Mouse (Mus musculus): ENCODE data around the gene Pxn.

Pxn gene

DNA sequence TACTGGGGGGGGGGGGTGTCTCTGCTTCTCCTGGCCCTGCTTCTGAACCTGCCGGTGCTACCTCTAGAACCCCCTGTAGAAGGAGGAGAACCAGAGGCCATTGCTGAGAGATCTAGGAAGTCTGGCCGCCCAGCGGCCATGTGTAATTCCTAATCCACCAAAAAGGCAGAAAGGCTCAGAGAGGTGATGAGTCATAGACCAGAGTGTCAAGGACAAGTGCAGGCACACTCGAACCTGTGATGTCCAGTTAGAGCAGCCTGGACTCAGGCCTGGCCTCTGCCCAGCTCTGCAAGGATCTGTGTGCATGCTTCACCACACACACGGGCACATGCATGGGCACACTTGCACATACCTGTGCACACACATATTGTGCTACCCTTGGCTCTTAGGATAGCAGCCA lies 21.7 kb downstream of the Pxn start:
- DNase-seq (ENCODE audit: low spot score) = no peak

DNA sequence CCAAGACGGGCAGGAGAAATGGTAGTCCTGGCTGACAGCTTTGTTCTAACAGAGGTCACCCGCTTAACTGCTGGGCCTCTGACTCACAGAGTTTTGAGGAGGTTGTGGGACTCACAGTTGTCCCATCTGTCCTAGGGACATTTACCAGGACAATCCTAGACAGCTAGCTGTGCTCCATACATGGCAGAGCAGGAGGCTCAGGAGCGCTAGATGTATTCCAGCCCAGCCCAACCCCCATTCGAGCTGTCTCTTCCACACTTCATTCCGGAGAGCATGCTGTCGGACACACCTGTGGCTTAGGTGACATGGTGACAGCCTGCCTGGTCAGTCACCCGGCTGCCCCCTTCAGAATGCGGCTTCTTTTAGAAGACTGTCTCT lies 22.9 kb downstream of the Pxn start:
- no peak for DNase-seq (ENCODE audit: low spot score)

DNA sequence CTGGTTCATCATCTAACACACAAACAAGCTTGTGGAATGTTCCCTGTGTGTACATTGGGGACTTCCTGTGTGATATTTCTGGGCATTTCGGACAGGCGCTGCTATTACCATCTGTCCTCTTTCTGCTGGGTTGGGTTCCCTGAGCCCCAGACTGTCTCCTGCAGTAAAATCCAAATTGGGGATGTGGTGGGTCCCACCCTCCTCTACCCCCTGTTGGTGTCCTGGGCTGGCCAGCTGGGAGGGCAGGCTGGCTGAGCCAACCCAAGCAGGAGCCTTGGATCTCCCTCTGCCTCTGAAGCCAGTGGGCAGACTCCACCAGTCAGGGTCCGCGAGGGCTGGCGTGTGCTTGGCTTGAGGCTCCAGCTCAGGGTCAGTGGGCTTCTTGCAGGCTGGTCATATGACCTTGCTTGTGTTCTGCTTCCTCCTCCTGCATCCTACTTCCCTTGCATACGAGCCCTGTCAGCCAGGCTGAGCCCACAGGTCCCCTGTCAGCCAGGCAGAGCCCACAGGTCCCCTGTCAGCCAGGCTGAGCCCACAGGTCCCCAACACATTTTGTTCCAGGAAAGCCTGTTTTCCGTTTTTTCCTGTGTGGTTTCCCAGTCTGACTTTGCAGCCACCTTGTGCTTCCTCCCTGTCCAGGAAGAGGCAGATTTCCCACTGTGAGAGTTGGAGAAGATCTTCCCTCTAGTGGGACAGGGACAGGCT lies 23.4 kb downstream of the Pxn start:
- no peak for DNase-seq (ENCODE audit: low spot score)

DNA sequence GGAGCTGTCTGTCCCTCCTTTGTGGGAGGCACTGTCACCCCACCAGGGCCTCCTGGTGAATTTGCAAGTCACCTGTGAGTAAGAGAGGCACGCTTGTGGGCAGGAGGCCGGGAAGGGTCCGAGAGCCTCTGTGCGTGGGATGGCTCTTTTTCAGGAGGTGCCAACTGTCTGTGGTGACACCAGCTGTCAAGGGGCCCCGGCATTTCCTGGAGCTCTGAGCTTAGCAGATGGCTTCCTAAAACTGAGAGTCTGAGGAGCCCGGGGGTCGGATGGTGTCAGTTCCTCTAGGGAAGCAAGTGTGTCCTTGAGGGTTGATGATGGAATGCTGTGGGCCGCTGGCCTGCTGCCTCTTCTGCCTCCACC lies 24.0 kb downstream of the Pxn start:
- DNase-seq (ENCODE audit: low spot score) = no peak

DNA sequence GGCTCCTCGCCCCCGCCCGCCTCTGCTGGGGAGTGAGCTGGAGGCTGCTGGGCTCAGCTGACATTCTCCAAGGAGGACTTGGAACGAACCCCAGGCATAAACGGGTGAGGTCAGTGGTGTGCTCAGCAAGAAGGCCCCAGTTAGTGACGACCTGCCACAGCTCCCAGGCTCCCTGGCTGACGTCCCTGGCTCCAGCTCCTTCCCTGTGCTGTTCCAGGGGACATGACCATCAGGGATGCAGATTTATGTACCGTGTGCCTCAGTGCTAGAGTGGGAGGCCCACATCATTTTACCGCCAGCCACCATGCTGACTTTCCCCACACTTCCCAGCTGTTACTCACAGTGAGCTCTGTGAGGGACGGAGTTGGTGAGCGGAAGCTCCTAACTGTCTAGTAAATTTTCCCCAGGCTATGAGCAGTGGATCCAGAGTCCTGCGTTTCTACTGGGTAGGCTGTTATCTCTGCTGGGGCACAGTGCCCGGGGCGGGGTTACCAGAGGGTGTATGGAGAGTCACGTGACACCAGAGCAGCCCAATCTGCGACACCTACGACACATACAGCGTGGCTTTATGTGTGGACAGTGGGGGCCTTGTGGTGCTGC lies 25.3 kb downstream of the Pxn start:
- DNase-seq (ENCODE audit: low spot score) = no peak

DNA sequence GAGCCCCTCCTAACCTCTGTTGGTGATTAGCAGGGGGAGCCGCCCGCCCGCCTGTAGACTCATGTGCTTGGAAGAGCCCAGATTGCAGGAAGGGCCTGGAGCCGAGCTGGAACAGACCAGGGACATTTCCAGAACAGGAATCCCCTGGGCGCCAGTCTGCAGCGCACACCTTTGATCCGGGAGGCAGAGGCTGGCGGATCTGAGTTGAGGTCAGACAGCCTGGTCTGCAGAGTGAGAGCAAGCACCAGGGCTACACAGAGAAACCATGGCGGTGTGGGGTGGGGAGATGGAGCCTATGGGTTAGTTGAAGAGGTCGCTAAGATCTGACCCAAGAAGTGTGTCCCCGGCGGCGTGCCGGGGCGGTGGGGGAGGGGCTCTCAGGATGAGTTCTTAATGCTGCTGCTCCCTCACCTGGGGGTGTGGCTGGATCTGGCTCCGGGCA lies 27.8 kb downstream of the Pxn start:
- peak; percentile 64 for DNase-seq (ENCODE audit: low spot score)

DNA sequence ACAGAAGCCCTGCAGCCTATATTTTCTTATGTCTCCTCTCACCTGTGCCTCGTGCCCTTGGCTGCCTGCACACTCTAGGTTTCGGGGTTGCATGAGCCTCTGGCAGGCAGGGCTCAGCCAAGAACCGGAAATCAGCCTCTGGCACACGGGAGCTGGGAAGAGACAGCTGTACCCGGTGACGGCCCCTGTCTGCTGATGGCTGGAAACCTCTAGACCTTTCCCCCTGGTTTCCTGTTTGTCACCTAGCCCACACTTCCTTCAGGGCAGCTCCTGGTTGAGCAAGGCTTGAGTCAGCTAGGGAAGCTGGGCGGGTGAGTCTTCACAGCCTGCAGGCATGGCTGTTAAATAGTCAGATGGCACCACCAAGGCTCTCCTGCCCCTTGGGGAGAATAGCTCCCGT lies 28.4 kb downstream of the Pxn start:
- no peak for DNase-seq (ENCODE audit: low spot score)

DNA sequence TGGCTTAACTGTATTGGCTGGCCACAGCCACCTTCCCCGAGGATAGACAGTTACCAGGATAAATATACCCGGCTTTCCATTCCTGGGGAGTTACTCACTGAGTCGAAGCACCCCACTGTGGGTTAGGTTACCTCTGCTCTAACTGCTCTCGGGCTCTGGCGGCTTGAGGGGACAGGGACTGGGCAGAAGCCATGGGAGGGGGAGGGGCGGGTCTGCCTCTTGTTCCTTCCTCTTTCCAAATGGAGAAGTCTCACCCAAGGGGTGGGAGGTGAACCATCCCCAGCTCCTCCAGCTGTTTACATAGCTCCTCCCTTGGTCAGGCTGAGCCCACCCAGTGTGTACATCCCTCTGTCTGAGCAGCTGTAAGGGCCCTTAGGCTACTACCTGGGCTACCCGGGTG lies 29.2 kb downstream of the Pxn start:
- DNase-seq (ENCODE audit: low spot score) = no peak

DNA sequence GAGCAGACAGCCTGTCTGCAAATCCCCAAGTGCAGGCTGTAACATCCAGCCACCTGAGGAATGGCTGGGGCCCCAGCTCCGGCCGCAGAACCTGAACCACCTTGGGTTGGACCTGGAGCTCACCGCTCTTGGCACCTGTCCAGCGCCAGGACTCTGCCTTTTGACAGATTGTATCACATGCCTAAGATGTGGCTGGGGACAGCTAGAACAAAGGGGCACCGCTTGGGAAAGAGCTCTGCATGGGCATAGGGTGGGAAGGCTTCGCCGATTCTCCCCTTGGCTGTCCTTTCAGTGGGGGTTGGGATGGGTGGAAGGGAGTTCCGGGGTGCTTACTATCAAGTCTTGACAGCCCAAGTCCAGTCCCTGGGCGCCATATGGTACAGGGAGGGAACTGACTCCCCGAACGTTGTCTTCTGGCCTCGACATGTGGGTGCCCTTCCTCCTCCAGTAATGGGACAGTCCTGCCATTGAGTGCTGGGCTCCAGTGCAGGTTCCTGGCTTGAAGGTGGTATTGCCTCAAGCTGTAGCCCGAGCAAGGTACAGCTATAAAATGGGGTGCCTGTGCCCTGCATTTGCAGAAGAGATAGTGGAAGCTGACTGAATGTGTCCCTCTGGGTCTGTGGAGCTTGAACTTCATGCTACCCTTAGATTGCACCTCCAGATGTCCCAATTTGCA lies 31.7 kb downstream of the Pxn start:
- DNase-seq (ENCODE audit: low spot score) = no peak

DNA sequence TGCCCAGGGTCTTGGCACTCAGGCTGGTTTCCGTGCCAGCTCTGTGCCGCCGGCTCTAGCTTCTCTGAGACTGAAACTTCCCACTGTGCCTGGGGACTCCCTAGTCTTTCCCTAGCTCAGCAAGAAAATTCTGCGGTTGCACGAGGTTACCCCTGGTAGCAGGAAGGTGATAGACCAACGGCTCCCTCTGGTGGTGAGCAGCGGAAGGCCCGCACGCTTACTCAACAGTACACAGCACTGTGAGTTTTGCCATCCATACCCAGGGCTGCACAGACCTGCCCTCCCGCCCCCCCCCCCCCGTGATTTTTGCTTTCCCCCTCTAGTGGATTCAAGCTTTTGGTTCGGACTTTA lies 32.2 kb downstream of the Pxn start:
- DNase-seq (ENCODE audit: low spot score) = peak; percentile 84

DNA sequence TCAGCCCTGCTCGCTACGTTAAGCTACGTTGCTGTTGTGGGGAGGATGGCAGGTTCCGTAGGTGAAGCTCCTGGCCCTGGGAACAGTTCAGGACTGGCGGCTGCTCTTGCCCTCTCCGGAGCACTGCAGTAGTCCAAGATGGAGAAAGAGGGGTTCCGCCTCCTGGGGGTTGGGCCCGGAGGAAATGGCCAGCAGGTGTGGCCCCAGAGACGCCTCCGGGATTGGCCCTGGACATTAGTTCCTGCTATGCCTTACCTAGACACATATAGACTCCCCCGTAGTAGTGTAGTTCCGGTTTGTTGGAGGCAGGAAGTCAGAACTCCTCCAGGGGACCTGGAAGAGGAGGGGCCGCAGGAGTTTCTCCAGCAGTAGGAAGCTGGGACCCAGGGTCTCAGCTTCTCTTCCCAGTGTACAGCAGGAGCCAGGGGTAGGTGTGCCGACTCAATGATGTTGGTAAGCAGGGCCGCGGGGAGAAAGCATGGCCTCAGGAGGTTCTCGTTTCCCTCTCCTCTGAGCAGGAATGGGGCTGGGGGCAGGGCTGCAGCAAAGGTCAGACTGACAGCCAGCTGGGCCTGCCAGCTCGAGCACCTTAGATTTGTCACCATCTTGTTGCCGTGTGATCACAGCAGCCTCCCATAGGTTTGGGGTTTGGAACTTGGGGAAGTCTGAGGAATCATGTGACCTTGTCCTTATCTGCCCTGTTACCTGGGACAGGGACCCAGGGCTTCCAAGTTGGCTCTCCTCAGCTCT lies 36.3 kb downstream of the Pxn start:
- DNase-seq (ENCODE audit: low spot score) = peak; percentile 83

DNA sequence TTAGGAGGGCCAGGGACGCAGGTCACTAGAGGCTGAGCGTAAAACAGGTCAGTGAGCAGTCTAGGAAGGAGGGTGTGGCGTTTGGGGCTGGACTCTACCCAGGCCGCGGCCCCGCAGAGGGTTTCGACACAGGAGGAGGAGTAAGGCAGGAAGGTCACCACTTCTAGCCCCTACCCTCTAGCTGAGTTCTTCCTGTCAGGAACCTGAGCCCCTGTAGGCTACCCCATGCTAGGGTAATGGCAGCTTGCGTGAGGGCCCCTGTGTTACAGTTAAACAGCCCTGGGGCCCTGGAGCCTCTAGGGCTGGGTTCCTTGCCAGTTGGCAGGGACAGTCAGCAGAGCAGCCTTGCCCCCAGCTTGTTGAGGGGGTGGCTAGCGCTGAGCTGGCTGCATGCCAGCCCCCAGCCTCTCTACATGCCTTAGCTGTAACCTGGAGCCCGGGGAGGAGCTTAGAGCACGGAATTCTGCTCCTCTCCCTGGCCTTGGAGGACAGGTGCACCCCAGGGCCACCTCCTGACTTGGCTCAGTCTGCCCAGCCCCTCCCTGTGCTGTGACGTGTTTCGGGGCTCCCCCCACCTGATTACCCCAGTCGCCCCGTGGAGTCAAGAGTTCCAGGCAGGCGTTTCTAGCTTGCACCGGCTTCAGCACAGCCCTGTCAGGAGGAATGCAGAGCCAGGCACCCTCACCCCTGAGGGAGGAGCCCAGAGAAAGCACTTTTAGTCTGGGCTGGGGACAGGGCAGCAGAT lies 37.2 kb downstream of the Pxn start:
- peak; percentile 87 for DNase-seq (ENCODE audit: low spot score)

DNA sequence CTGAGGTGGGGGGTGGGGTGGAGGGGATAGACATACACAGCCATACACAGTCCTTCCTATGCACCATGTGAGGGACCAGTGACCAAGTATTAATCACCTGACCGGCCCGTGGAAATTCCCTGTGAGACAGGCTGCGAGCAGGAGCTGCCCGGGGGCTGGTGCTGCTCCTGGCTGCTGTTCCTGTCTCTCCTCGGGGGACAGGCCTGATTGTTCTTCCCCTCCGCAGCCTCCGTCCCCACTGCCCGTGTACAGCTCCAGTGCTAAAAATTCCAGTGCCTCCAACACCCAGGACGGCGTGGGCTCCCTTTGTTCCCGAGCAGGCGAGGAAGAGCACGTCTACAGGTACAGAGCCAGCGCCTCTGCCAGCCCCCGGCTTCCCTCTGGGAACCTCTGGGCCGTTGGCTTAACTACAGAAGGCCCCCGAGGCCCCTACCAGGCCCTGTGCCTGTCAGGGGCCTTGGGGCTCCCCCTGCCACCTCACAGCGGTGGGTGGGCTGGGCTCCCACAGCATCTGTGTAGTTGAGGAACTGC lies 38.2 kb downstream of the Pxn start:
- DNase-seq (ENCODE audit: low spot score) = no peak

DNA sequence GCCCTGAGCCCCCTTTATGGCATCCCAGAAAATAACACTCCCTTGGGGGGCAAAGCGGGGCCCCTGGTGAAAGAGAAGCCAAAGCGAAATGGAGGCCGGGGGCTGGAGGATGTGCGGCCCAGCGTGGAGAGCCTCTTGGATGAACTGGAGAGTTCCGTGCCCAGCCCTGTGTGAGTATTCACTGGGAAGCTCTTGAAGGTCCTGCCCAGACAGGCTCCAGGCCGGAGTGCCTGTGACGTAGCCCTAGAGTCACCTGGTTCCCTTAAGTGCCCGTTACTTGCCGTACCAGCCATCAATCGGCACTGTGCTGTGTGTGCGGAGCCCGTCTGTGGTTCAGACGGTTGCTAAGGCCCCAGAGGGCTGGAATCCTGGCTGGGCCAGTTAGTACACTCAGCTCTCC lies 39.2 kb downstream of the Pxn start:
- DNase-seq (ENCODE audit: low spot score) = no peak

DNA sequence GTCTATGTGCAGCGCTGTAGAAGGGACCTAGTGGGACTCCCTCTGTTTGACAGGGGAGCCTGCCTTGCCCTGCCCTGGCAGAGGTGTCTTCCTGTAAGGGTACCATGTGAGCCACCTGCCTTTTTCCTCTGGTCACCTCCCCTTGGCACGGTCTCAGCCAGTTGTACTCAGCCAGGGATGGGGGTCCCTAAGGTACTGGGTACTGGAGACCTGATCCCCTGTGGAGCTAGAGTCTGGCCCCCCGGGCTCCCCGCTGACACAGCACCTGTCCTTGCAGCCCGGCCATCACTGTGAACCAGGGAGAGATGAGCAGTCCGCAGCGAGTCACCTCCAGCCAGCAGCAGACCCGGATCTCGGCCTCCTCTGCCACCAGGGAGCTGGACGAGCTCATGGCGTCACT lies 40.1 kb downstream of the Pxn start:
- DNase-seq (ENCODE audit: low spot score) = no peak

DNA sequence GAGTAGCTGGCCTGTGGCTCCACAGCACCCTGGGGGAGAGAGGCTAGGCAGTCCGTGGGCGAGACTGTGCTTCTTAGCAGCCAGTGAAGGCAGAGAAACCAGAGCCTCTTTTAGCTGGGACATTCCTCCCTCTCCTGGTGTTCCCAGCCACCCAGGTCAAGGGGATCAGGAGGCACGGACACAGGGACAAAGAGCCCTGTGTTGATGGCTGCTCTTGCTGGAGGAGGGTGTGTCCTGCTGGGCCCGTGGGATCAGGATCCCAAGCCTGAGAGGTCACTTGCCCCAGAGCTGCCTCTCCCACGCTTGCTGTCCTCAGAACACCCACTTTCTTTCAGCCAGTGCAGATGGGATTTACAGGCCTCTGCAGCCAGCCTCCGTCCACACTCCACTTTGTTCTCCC lies 40.5 kb downstream of the Pxn start:
- no peak for DNase-seq (ENCODE audit: low spot score)

DNA sequence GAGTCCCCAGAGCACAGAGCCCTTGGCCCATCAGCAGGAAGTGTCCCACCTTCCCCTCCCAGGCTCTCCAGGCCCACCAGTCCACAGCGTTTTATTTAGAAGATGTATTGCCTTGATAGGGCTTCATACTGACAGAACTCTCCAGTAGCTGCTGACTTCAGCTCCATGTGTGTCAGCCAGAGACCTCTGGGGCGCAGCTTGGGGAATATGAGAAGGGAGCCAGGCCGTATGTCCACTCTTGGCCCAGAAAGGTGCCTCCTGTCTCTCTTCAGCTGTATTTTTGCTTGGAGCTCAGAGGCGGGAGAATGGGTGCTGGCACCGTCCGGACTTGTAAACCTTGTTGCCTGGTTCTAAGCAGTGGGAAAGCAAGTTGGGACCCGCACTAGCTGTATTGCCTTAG lies 40.9 kb downstream of the Pxn start:
- no peak for DNase-seq (ENCODE audit: low spot score)

DNA sequence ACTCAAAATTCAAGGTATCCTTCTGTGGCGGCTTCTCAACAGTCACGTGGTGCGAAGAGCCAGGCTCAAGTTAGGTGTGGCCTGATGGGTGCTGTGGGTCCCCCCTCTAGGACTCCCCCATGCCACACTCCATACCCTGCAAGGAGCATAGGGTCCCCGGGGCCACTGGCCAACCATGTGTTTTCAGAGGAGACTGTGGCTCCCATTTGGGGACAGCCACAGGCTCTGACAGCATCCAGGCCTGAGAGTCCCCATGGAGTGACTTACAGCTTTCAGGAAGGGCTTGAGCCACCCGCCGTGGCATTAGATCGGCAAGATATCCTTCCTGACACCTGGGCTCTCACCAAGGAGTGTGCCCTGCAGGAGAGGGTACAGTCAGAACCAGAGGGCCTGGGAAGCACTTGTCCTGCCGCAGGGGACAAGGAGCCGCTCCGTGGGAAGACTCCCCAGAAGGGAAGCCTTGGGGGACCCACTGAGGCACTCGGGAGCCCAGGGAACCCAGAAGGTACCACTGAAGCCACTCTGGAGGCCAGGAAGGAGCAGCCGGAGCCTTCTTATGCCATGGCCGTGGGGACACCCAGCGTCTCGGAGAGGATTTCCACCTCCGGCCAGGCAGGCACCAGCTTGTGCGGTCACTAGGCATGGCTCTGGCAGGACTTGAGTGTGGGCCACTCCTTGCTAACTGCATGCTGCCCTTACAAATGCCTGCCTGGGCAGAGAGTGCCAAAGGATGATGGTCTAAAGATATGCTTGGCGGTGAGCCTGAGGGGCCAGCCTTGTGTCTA lies 42.2 kb downstream of the Pxn start:
- no peak for DNase-seq (ENCODE audit: low spot score)

DNA sequence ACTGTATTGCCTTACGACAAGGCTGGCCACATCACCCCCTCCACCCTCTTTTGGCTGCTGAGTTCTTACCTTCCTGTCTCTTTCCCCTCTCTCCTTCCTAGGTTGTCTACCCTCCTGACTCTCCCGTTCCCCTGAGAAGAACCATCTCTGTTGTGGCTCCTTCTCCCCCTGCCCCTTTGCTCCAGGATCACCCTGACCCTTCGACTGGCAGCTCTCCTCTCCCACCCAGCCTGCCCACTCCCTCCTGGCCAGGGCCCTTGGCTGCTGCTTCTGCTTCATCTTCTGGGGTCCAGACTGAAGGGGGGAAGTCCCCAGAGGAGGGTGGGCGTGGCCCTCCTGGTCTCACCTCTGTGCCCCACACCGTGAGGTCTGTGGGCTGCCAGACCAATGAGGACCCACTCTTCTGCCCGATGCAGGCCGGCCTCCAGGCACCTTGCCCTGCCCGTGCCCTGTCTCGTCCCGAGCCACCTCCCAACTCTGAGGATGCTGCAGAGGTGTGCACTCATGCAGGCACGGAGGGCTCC lies 44.1 kb downstream of the Pxn start:
- DNase-seq (ENCODE audit: low spot score) = no peak

DNA sequence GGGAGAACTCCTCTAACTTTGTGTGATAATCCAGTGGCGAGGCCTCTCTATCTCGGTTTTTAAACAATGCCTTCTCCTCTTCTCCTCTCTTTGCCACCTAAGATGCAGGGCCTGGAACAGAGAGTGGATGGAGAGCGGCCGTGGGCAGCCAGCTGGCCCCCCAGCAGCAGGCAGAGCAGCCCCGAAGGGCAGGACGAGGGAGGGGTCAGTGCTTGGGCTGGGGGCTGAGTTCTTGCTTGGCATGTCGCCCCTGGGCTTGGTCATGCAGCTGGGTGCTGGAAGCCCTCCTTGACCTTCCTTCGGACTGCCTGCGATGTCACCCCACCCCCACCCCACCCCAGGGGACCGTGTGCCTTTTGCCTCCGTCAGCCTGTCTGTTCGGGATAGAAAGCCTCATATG lies 44.9 kb downstream of the Pxn start:
- DNase-seq (ENCODE audit: low spot score) = no peak

DNA sequence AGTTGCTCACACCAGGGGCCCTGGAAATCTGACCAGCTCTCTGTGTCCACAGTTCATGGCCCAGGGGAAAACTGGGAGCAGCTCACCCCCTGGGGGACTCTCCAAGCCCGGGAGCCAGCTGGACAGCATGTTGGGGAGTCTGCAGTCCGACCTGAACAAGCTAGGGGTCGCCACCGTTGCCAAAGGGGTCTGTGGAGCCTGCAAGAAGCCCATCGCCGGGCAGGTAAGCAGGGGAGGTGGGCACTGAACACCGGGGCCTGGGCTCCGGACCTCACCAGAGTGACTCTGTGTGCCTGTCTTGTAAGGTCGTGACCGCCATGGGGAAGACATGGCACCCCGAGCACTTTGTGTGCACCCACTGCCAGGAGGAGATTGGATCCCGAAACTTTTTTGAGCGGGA lies 45.3 kb downstream of the Pxn start:
- DNase-seq (ENCODE audit: low spot score) = no peak
